ENCODE assay signal across 13 mouse cellular contexts in genomic region chr2:116201248-116202223, GRCm38 (mm10).
A peak's percentile ranks its signal among the peaks of the same experiment; 100 is the strongest.
DNase-seq lines count a peak whose midpoint lies in the region; ATAC-seq and TF ChIP-seq lines count a peak whose summit lies in the region.
"Had no signal": no experiment of that assay in that cellular context is flagged by ENCODE, and none has a peak within 500 bp of the region (broad histone marks: within the 10 kb centered on the region; RNA-seq: fewer than 3 reads in every experiment).

No protein-coding gene starts in this region.

- no peak overlapping the region for H3K4me2 ChIP-seq in forebrain, embryonic 12.5 days
- peak overlapping the region; percentile 36 for H3K4me2 ChIP-seq in hindbrain, embryonic 15.5 days
- H3K4me2 ChIP-seq in midbrain, postnatal 0 days (ENCODE audit: low read depth, low read length, poor library complexity, severe bottlenecking), result no peak overlapping the region
- no peak overlapping the region for H3K4me2 ChIP-seq in kidney, embryonic 16.5 days (replicated peaks; ENCODE audit: low read depth, low read length)

- no peak for TF ChIP-seq CTCF in midbrain, postnatal 0 days (IDR thresholded peaks at IDR 0.05)

- no peak overlapping the region for H3K9ac ChIP-seq in forebrain, embryonic 12.5 days
- H3K9ac ChIP-seq in hindbrain, embryonic 15.5 days, result no peak overlapping the region
- H3K9ac ChIP-seq in midbrain, postnatal 0 days (replicated peaks; ENCODE audit: low read length, poor library complexity, severe bottlenecking), result no peak overlapping the region
- no peak overlapping the region for H3K9ac ChIP-seq in kidney, embryonic 16.5 days (replicated peaks; ENCODE audit: low read length)

- no peaks in the 10 kb centered on the region for H3K27me3 ChIP-seq in forebrain, embryonic 12.5 days
- no peaks in the 10 kb centered on the region for H3K27me3 ChIP-seq in hindbrain, embryonic 15.5 days
- no peaks in the 10 kb centered on the region for H3K27me3 ChIP-seq in midbrain, postnatal 0 days (ENCODE audit: insufficient read depth, low read length)
- no peaks in the 10 kb centered on the region for H3K27me3 ChIP-seq in kidney, embryonic 16.5 days (ENCODE audit: insufficient read depth, low read length)

- H3K27ac ChIP-seq in forebrain, embryonic 12.5 days, result peak overlapping the region; percentile 13; the same call in 1 of the 2 replicates
- H3K27ac ChIP-seq in hindbrain, embryonic 15.5 days (replicated peaks), result peak overlapping the region; percentile 34; the same call in 1 of the 2 replicates
- H3K27ac ChIP-seq in midbrain, postnatal 0 days (ENCODE audit: low read depth, low read length), result no peak overlapping the region
- no peak overlapping the region for H3K27ac ChIP-seq in kidney, embryonic 16.5 days (ENCODE audit: low read length)

- DNase-seq in brain, adult 2 months (ENCODE audit: low read depth, low spot score), result peak; percentile 27
- peak; percentile 32 for DNase-seq in midbrain, postnatal 0 days (ENCODE audit: low spot score)
- no peak for DNase-seq in adipocyte (ENCODE audit: low spot score)
- DNase-seq in testis, postnatal 14 days (ENCODE audit: low spot score), result no peak
- DNase-seq: adrenal gland, postnatal 10 days; kidney, adult 8-10 months; lung, adult 18-20 months; lung, postnatal 4 days; thymus, adult 2 months had no signal

- no peak overlapping the region for H3K4me3 ChIP-seq in forebrain, embryonic 12.5 days (replicated peaks)
- no peak overlapping the region for H3K4me3 ChIP-seq in hindbrain, embryonic 15.5 days
- H3K4me3 ChIP-seq in midbrain, postnatal 0 days (ENCODE audit: low read depth, low read length), result no peak overlapping the region
- no peak overlapping the region for H3K4me3 ChIP-seq in kidney, embryonic 16.5 days (ENCODE audit: low read length)

- H3K9me3 ChIP-seq in forebrain, embryonic 12.5 days, result no peaks in the 10 kb centered on the region
- H3K9me3 ChIP-seq in hindbrain, embryonic 15.5 days, result no peaks in the 10 kb centered on the region
- H3K9me3 ChIP-seq in midbrain, postnatal 0 days (ENCODE audit: low read length), result no peaks in the 10 kb centered on the region
- H3K9me3 ChIP-seq in kidney, embryonic 16.5 days (ENCODE audit: low read length), result no peaks in the 10 kb centered on the region

- ATAC-seq in forebrain, embryonic 12.5 days (ENCODE audit: low FRiP score), result peak; percentile 70
- ATAC-seq in hindbrain, embryonic 15.5 days (ENCODE audit: low FRiP score, low read depth), result peak; percentile 86
- no peak for ATAC-seq in midbrain, postnatal 0 days (ENCODE audit: low FRiP score)
- ATAC-seq in kidney, embryonic 16.5 days (ENCODE audit: low FRiP score, low TSS enrichment), result no peak

- WGBS in forebrain, embryonic 12.5 days, result 70% methylated on average over 14 of the region's 14 CpGs
- WGBS in hindbrain, embryonic 15.5 days, result 45% methylated on average over 14 of the region's 14 CpGs
- WGBS in midbrain, postnatal 0 days, result 50% methylated on average over 14 of the region's 14 CpGs
- WGBS in kidney, embryonic 16.5 days, result 64% methylated on average over 14 of the region's 14 CpGs

- no peaks in the 10 kb centered on the region for H3K36me3 ChIP-seq in forebrain, embryonic 12.5 days (replicated peaks)
- no peaks in the 10 kb centered on the region for H3K36me3 ChIP-seq in hindbrain, embryonic 15.5 days
- H3K36me3 ChIP-seq in midbrain, postnatal 0 days (ENCODE audit: insufficient read depth, low read length), result no peaks in the 10 kb centered on the region
- H3K36me3 ChIP-seq in kidney, embryonic 16.5 days (ENCODE audit: insufficient read depth, low read length), result no peaks in the 10 kb centered on the region
- H3K36me3 ChIP-seq: G1E had no signal

- no peaks in the 10 kb centered on the region for H3K4me1 ChIP-seq in forebrain, embryonic 12.5 days
- 0 out of 2 replicates have a peak, but pooled peaks cover 3% of the 10 kb centered on the region for H3K4me1 ChIP-seq in hindbrain, embryonic 15.5 days (replicated peaks)
- H3K4me1 ChIP-seq in midbrain, postnatal 0 days (ENCODE audit: insufficient read depth, low read length), result no peaks in the 10 kb centered on the region
- H3K4me1 ChIP-seq in kidney, embryonic 16.5 days (ENCODE audit: insufficient read depth, low read length), result no peaks in the 10 kb centered on the region

Comparison
In these comparisons a context has a peak if more than half of its experiments do, and no peak if none do; other contexts are left out.
1. DNase-seq: peak in brain, adult 2 months (single experiment) and midbrain, postnatal 0 days (single experiment); none in adipocyte (single experiment) and testis, postnatal 14 days (single experiment).
2. ATAC-seq: peak in forebrain, embryonic 12.5 days (single experiment) and hindbrain, embryonic 15.5 days (single experiment); none in midbrain, postnatal 0 days (single experiment) and kidney, embryonic 16.5 days (single experiment).
3. H3K27ac ChIP-seq: peak in forebrain, embryonic 12.5 days (single experiment) and hindbrain, embryonic 15.5 days (single experiment); none in midbrain, postnatal 0 days (single experiment) and kidney, embryonic 16.5 days (single experiment).